Mouse (Mus musculus) heart, postnatal 4 days (tissue): ENCODE results near the gene Fsd2. TPM values are rescaled to one million over a fixed set of nuclear protein-coding genes. Genes with fewer than 3 reads are reported as not detected.

Experiments used
- DNase-seq: peaks from one replicate; pipeline ENCODE4 v3.0.0; 2021
- total RNA-seq, 2 experiments: library from RNA; stranded (reverse); gene quantifications; 2 replicates each; pipeline ENCODE4 v1.2.3; 2021

The Fsd2 gene
- total RNA-seq, 2 experiments from 2014 or later, result 199 to 200 TPM

- DNase-seq, result peak; percentile 67
Measured at GRCm38 (mm10) chr7:81541924-81542524, 24.7 kb downstream of the Fsd2 start.

- DNase-seq, result no peak
Measured at GRCm38 (mm10) chr7:81540999-81541398, 25.7 kb downstream of the Fsd2 start.

GRCm38 (mm10) chr7:81539565-81539964, 27.2 kb downstream of the Fsd2 start:
- DNase-seq, result no peak

GRCm38 (mm10) chr7:81538070-81538675, 28.6 kb downstream of the Fsd2 start:
- DNase-seq, result peak; percentile 20

- no peak for DNase-seq
Measured at GRCm38 (mm10) chr7:81536478-81536877, 30.3 kb downstream of the Fsd2 start.

- DNase-seq, result no peak
Measured at GRCm38 (mm10) chr7:81531462-81531861, 35.3 kb downstream of the Fsd2 start.

GRCm38 (mm10) chr7:81528918-81529317, 37.8 kb downstream of the Fsd2 start:
- DNase-seq, result no peak

- no peak for DNase-seq
Measured at GRCm38 (mm10) chr7:81523663-81524017, 43.1 kb downstream of the Fsd2 start.

- DNase-seq, result peak; percentile 91
Measured at GRCm38 (mm10) chr7:81523008-81523662, 43.6 kb downstream of the Fsd2 start.

- no peak for DNase-seq
Measured at GRCm38 (mm10) chr7:81516154-81517030, 50.4 kb downstream of the Fsd2 start.

- no peak for DNase-seq
Measured at GRCm38 (mm10) chr7:81514906-81515590, 51.7 kb downstream of the Fsd2 start.

- DNase-seq, result no peak
Measured at GRCm38 (mm10) chr7:81501050-81501449, 65.7 kb downstream of the Fsd2 start.

GRCm38 (mm10) chr7:81498181-81498580, 68.6 kb downstream of the Fsd2 start, which contains the start of gene BC048679:
BC048679 (minus strand) TSS chr7:81498281.
- DNase-seq, result no peak

- DNase-seq, result no peak
Measured at GRCm38 (mm10) chr7:81497171-81497570, 69.6 kb downstream of the Fsd2 start.

GRCm38 (mm10) chr7:81493331-81494021, 73.3 kb downstream of the Fsd2 start, which contains the start of gene Ap3b2:
Ap3b2 (minus strand) TSS chr7:81493925.
- DNase-seq, result peak; percentile 83

- DNase-seq, result no peak
Measured at GRCm38 (mm10) chr7:81492628-81493027, 74.1 kb downstream of the Fsd2 start.

- no peak for DNase-seq
Measured at GRCm38 (mm10) chr7:81489649-81490048, 77.1 kb downstream of the Fsd2 start.
